Mouse (Mus musculus): ENCODE measurements around the gene Asf1b. TPM values are rescaled to one million over a fixed set of nuclear protein-coding genes. Genes with fewer than 3 reads are reported as not detected.

The Asf1b gene
- total RNA-seq, 2 experiments from 2014 or later: 1.3 to 2.0 TPM

Small RNA genes lying within 50 kb of the gene (microRNA-seq; reads per million reads assigned to microRNA genes)
- gene Gm44330: 0 reads per million in 2 experiments
- gene Gm44450: 0 to 0.81 reads per million in 2 experiments
- gene Mir1199: 8.7 to 14.3 reads per million in 2 experiments
- gene Mir8111: 6.5 to 10.6 reads per million in 2 experiments

Other genes with a start within 250 kb of the Asf1b start
- 10 to 100 TPM; 15.2 to 15.9 TPM for gene Ddx39, start 240.3 kb upstream of the Asf1b start, total RNA-seq (2021)
- 10 to 100 TPM; 41.1 to 43.2 TPM for gene Adgre5, start 214.2 kb upstream of the Asf1b start, total RNA-seq (2021)
- gene Adgrl1, start 55.4 kb upstream of the Asf1b start, total RNA-seq (2021): 10 to 100 TPM in 1 of 2 experiments, 1 to 10 TPM in 1; 9.9 to 10.9 TPM
- gene Gm10644, start 302 bp upstream of the Asf1b start, total RNA-seq (2021): 1 to 10 TPM; 1.4 to 1.7 TPM
- 100 to 1,000 TPM; 327 to 347 TPM for gene Prkaca, start 17.5 kb downstream of the Asf1b start, total RNA-seq (2021)
- gene Samd1, start 42.2 kb downstream of the Asf1b start, total RNA-seq (2021): 10 to 100 TPM; 22.0 to 26.7 TPM
- under 1 TPM in 1 of 2 experiments, not detected in 1; 0.20 TPM for gene 1700067K01Rik, start 46.0 kb downstream of the Asf1b start, total RNA-seq (2021)
- 1 to 10 TPM; 2.0 to 3.1 TPM for gene 2210011C24Rik, start 56.7 kb downstream of the Asf1b start, total RNA-seq (2021)
- under 1 TPM; 0.30 to 0.33 TPM for gene Palm3, start 66.0 kb downstream of the Asf1b start, total RNA-seq (2021)
- gene Il27ra, start 87.1 kb downstream of the Asf1b start, total RNA-seq (2021): 1 to 10 TPM; 3.1 to 5.4 TPM
- not detected for gene Rln3, start 89.5 kb downstream of the Asf1b start, total RNA-seq (2021)
- 1 to 10 TPM; 4.2 to 5.0 TPM for gene Gm10643, start 109.6 kb downstream of the Asf1b start, total RNA-seq (2021)
- gene Rfx1, start 111.3 kb downstream of the Asf1b start, total RNA-seq (2021): 1 to 10 TPM; 8.3 to 9.1 TPM
- gene Dcaf15, start 149.3 kb downstream of the Asf1b start, total RNA-seq (2021): 1 to 10 TPM; 7.2 to 7.3 TPM
- under 1 TPM in 1 of 2 experiments, not detected in 1; 0.10 TPM for gene Podnl1, start 170.5 kb downstream of the Asf1b start, total RNA-seq (2021)
- 10 to 100 TPM; 10.9 to 13.0 TPM for gene Cc2d1a, start 192.4 kb downstream of the Asf1b start, total RNA-seq (2021)
- under 1 TPM; 0.35 to 0.59 TPM for gene 4930432K21Rik, start 192.5 kb downstream of the Asf1b start, total RNA-seq (2021)
- gene Nanos3, start 229.7 kb downstream of the Asf1b start, total RNA-seq (2021): 1 to 10 TPM in 1 of 2 experiments, not detected in 1; 1.2 TPM